Mouse (Mus musculus) liver, postnatal 0 days (tissue): ENCODE results near the gene Slfn4. TPM values are rescaled to one million over a fixed set of nuclear protein-coding genes. Genes with fewer than 3 reads are reported as not detected.
"Not testable (repeated sequence)": the region's sequence is repeated elsewhere in the genome, so short reads cannot be mapped to it uniquely, and the experiment has no call there.

Experiments
- ATAC-seq: fragments of 200-750 bp; cut with Nextera tagmentation; 2 replicates; pipeline ENCODE4 v1.8.0; 2017; ENCODE audit warnings: mild to moderate bottlenecking, moderate library complexity
- DNase-seq: peaks from one replicate; pipeline ENCODE4 v3.0.0-alpha.2; 2016
- H3K27ac ChIP-seq: fragments of 300-500 bp; sonication (generic); 2 replicates; pipeline ENCODE4 v1.5.1; 2014; ENCODE audit warnings: antibody characterized with exemption, moderate library complexity, mild to moderate bottlenecking, low read depth
- H3K27me3 ChIP-seq: fragments of 300-500 bp; sonication (generic); 2 replicates; pipeline ENCODE4 v1.6.1; 2014; ENCODE audit warnings: low read length, control low read depth, mixed read lengths; ENCODE audit not compliant: insufficient read depth
- H3K36me3 ChIP-seq: fragments of 300-500 bp; sonication (generic); replicated peaks from 2 replicates; pipeline ENCODE4 v1.6.1; 2014; ENCODE audit warnings: mild to moderate bottlenecking, control low read depth, low read length, moderate library complexity, mixed read lengths; ENCODE audit not compliant: insufficient read depth
- H3K4me1 ChIP-seq: fragments of 300-500 bp; sonication (generic); 2 replicates; pipeline ENCODE4 v1.6.1; 2014; ENCODE audit warnings: antibody characterized with exemption, mild to moderate bottlenecking, control low read depth; ENCODE audit not compliant: insufficient read depth
- H3K4me2 ChIP-seq: fragments of 300-500 bp; sonication (generic); 2 replicates; pipeline ENCODE4 v1.6.1; 2014; ENCODE audit warnings: low read depth, mild to moderate bottlenecking, low read length, moderate library complexity, mixed read lengths
- H3K4me3 ChIP-seq: fragments of 300-500 bp; sonication (generic); 2 replicates; pipeline ENCODE4 v1.5.1; 2014; ENCODE audit warnings: low read depth, low read length
- H3K9ac ChIP-seq: fragments of 300-500 bp; sonication (generic); replicated peaks from 2 replicates; pipeline ENCODE4 v1.6.1; 2014; ENCODE audit warnings: mild to moderate bottlenecking, moderate library complexity
- H3K9me3 ChIP-seq: fragments of 300-500 bp; sonication (generic); 2 replicates; pipeline ENCODE4 v1.6.1; 2016; ENCODE audit warnings: mild to moderate bottlenecking, control low read depth, low read length, mixed read lengths
- CTCF ChIP-seq: sonication (generic); IDR thresholded peaks from 2 replicates; pipeline ENCODE4 v1.5.1; 2016; ENCODE audit warnings: antibody characterized with exemption, low read depth
- EP300 ChIP-seq: IDR thresholded peaks from 2 replicates; pipeline ENCODE4 v1.6.1; 2016; ENCODE audit warnings: antibody characterized with exemption, low read depth, mild to moderate bottlenecking
- WGBS: fragments of 180-500 bp; shearing (Covaris S2); extraction: QIAGEN DNeasy Blood & Tissue Kit; methylation state at CpG from one replicate; pipeline ENCODE4 v1.1.7; 2014; ENCODE audit not compliant: insufficient replicate concordance; 5-methylcytosine and 5-hydroxymethylcytosine counted together
- polyA plus RNA-seq: library from polyadenylated mRNA; unstranded; fragments of >200 nt; fragmentation: Nextera tagmentation; extraction: Ambion mirVana; gene quantifications from 2 replicates; pipeline ENCODE4 v1.2.1, GENCODE M21; 2015

Slfn4 gene
- polyA plus RNA-seq, 1 experiment from 2014 or later: 3.1 TPM

DNA sequence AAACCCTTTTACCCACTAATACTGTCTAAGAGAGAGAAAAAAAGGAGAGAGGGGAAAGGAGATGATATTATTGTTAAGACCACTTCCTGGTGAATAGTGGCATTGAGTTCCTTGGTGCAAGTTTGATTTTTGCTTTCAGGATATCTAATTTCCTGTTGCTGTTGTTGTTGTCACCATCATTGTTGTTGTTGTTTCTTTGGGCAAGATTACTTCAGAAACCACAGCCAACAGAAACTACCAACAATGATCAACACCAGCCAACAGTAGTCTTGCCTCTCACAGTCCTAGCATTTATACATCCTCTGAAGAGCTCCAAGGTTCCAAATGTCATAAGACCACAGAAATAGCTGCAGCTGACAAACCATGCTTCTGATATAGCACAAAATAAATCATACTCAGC is 30.0 kb downstream of the Slfn4 start:
- peaks cover 6% of the 10 kb centered on the region; the same call in 1 of the 2 replicates for H3K36me3 ChIP-seq
- no peaks in the 10 kb centered on the region for H3K4me1 ChIP-seq
- no peak overlapping the region for H3K9ac ChIP-seq
- H3K9me3 ChIP-seq: no peaks in the 10 kb centered on the region
- H3K27ac ChIP-seq: no peak overlapping the region
- ATAC-seq (no peak), DNase-seq (no peak)
- TF ChIP-seq EP300 (no peak), CTCF (no peak)
- H3K27me3 ChIP-seq: no peaks in the 10 kb centered on the region
- H3K4me3 ChIP-seq: no peak overlapping the region
- no peak overlapping the region for H3K4me2 ChIP-seq

DNA sequence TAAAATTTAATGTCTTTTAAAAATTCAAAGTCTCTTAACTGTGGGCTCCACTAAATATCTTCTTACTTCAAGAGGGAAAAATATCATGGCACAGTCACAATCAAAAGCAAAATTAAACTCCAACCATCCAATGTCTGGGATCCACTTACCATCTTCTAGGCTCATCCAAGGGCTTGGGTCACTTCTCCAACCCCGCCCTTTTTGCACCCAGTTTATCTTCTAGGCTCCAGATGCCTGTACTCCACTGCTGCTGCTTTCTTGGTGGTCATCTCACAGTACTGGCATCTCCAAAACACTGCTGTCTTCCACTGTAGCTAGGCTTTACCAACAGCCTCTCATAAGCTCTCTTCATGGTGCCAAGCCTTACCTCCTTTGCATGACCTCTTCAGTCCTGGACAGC is 41.1 kb downstream of the Slfn4 start:
- Histone ChIP-seq H3K9ac (no peak overlapping the region), H3K4me2 (no peak overlapping the region), H3K9me3 (no peaks in the 10 kb centered on the region), H3K4me1 (no peaks in the 10 kb centered on the region), H3K27me3 (no peaks in the 10 kb centered on the region), H3K36me3 (no peaks in the 10 kb centered on the region; the same call in 1 of the 2 replicates), H3K27ac (no peak overlapping the region), H3K4me3 (no peak overlapping the region)
- TF ChIP-seq EP300 (peak; percentile 19; the same call in 1 of the 2 replicates), CTCF (no peak)
- ATAC-seq (peak; percentile 56), DNase-seq (no peak)
- WGBS: 88% methylated on average over 1 of the region's 1 CpGs

DNA sequence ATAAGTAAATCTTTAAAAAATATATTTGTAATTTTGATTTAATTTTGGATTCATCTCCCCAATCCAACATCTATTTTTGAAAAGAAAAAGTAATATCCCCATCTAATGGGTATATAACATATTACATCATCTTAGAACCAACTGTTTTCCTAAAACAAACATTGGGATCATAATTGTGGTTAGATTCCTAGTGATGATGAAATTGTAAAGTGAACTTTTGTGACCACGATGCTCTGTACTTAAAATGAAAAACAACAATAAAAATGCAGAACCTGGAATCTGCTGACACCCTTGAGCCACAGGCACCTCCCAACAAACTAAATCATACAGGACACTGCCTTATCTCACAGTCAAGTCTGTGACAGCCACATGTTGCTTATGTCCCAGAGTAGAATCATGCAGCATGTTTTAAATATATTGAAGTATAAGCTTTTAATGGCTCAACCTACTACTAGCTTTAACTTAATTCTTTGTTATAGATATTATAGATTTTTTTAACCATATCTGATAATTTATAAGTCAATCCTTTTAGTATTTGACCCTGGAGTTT is 46.4 kb downstream of the Slfn4 start:
- ATAC-seq: no peak
- Histone ChIP-seq H3K36me3 (no peaks in the 10 kb centered on the region), H3K9me3 (no peaks in the 10 kb centered on the region), H3K4me1 (peaks cover 8% of the 10 kb centered on the region; the same call in 1 of the 2 replicates), H3K27me3 (no peaks in the 10 kb centered on the region), H3K4me2 (no peak overlapping the region), H3K27ac (no peak overlapping the region), H3K4me3 (no peak overlapping the region), H3K9ac (no peak overlapping the region)
- no peak for DNase-seq
- TF ChIP-seq CTCF (no peak), EP300 (no peak)
- 54% methylated on average over 1 of the region's 1 CpGs for WGBS

DNA sequence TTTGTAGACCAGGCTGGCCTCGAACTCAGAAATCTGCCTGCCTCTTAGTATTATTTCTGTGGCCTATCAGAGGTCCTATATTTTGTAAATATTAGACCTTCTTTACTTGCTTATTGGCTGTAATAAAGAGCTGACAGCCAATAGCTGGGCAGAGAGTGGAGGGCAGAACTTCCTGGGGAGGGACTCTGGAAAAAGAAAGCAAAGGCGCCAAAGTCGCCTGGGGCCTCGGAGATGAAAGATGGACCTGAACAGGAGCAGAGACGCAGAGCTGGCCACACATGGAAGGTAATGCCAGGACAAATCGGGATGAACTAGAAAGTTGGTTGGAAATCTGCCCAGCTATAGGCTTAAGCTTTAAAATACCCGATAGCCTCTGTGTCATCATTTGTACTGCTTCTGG is 48.4 kb downstream of the Slfn4 start:
- peaks cover 15% of the 10 kb centered on the region; the same call in 1 of the 2 replicates for H3K36me3 ChIP-seq
- H3K27me3 ChIP-seq: no peaks in the 10 kb centered on the region
- peak overlapping the region; percentile 64 for H3K4me3 ChIP-seq
- H3K9ac ChIP-seq: peak overlapping the region; percentile 62
- ATAC-seq (peak; percentile 62), DNase-seq (peak; percentile 64)
- 28% methylated on average over 7 of the region's 7 CpGs for WGBS
- peak overlapping the region; percentile 93 for H3K27ac ChIP-seq
- H3K9me3 ChIP-seq: no peaks in the 10 kb centered on the region
- TF ChIP-seq CTCF: no peak
- TF ChIP-seq EP300: peak; percentile 17; the same call in 1 of the 2 replicates
- H3K4me1 ChIP-seq: peaks cover 8% of the 10 kb centered on the region; the same call in 1 of the 2 replicates
- peak overlapping the region; percentile 78 for H3K4me2 ChIP-seq

DNA sequence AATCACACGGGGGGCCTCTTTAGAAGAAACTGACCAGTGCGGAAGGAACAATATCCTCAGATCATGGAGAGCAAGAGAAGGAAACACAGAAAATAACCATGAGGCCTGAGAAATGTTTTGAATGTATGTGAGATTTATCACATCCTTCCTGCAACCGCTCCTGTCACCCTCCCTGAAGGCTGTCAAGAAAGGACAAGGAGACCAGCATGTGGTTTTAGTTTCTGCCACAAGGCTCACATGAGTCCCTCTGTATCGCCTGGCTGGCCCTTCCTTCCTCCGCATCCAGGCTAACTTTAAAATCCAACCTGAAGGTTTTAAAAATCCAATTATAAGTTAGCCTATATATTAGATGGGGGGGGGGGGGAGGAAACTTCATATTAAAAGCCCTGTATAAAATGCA is 48.8 kb downstream of the Slfn4 start:
- ATAC-seq: peak; percentile 75
- H3K27me3 ChIP-seq, H3K4me1 ChIP-seq, DNase-seq, H3K9me3 ChIP-seq: not testable (repeated sequence)
- peak overlapping the region; percentile 64 for H3K4me3 ChIP-seq
- peak overlapping the region; percentile 78 for H3K4me2 ChIP-seq
- WGBS: 26% methylated on average over 5 of the region's 5 CpGs
- peak overlapping the region; percentile 93 for H3K27ac ChIP-seq
- peak overlapping the region; percentile 62 for H3K9ac ChIP-seq
- peaks cover 15% of the 10 kb centered on the region; the same call in 1 of the 2 replicates for H3K36me3 ChIP-seq

DNA sequence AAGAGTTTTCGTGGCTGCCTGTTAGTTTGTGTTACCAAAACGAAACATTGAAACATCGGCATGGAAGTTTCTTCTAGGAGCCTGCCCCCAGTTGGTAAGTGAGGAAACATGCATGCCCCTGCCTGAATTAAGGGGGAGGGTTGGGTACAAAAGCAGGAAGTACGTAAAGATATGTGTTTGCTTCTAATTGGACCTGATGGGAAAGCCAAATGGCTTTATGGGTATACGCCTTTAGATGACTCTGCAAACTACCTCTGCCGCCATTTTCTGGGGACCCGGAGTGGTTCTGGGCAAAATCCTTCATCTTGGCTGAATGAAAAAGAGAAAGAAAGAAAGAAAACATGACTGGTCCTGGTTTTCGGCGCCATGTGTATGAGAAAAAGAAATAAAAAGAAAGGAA is 49.2 kb downstream of the Slfn4 start:
- ATAC-seq: peak; percentile 92
- Histone ChIP-seq H3K9ac (peak overlapping the region; percentile 82), H3K4me2 (peak overlapping the region; percentile 78), H3K27me3 (no peaks in the 10 kb centered on the region), H3K9me3 (no peaks in the 10 kb centered on the region), H3K27ac (peak overlapping the region; percentile 93), H3K4me3 (peak overlapping the region; percentile 64), H3K36me3 (peaks cover 15% of the 10 kb centered on the region; the same call in 1 of the 2 replicates), H3K4me1 (peaks cover 8% of the 10 kb centered on the region; the same call in 1 of the 2 replicates)
- 35% methylated on average over 9 of the region's 9 CpGs for WGBS
- DNase-seq: peak; percentile 65
- TF ChIP-seq CTCF (peak; percentile 66), EP300 (no peak; the same call in none of the 2 replicates)
